Mouse (Mus musculus) T-helper 1 cell (primary cell): ENCODE data around the gene Xntrpc.
"Not testable (repeated sequence)": the region's sequence is repeated elsewhere in the genome, so short reads cannot be mapped to it uniquely, and the experiment has no call there.

Experiments
- in situ Hi-C: fragments of 300-600 bp; cut with MboI, MseI; formaldehyde crosslinking; loops from one replicate; pipeline ENCODE4 v1.15.1; 2025; ENCODE audit warnings: high pct_unique_total_duplicates

Xntrpc gene

GRCm38 (mm10) chr7:102065046-102065891 is at the start of gene Xntrpc, which contains the start of the genes Rnf121 and Xndc1:
Xntrpc (plus strand) TSS chr7:102065713.
Rnf121 (minus strand) TSS chr7:102065469.
Xndc1 (plus strand) TSS chr7:102065511.
- in situ Hi-C loops = no loop called here

- in situ Hi-C loops = no loop called here
Measured at GRCm38 (mm10) chr7:102016936-102017335, 48.6 kb upstream of the Xntrpc start.

- in situ Hi-C loops = no loop called here
Measured at GRCm38 (mm10) chr7:102017452-102017851, 48.1 kb upstream of the Xntrpc start.

GRCm38 (mm10) chr7:102018034-102018433 is 47.5 kb upstream of the Xntrpc start:
- in situ Hi-C loops = no loop called here

GRCm38 (mm10) chr7:102018590-102018989 is 46.9 kb upstream of the Xntrpc start, which contains the start of gene Il18bp:
Il18bp (minus strand) TSS chr7:102018690.
- in situ Hi-C loops = no loop called here

- in situ Hi-C loops = no loop called here
Measured at GRCm38 (mm10) chr7:102019362-102019761, 46.2 kb upstream of the Xntrpc start.

- in situ Hi-C loops = not testable (repeated sequence)
Measured at GRCm38 (mm10) chr7:102020934-102021333, 44.6 kb upstream of the Xntrpc start.

GRCm38 (mm10) chr7:102023821-102024220 is 41.7 kb upstream of the Xntrpc start:
- in situ Hi-C loops = no loop called here

GRCm38 (mm10) chr7:102025187-102026119 is 40.1 kb upstream of the Xntrpc start:
- in situ Hi-C loops = no loop called here

DNA sequence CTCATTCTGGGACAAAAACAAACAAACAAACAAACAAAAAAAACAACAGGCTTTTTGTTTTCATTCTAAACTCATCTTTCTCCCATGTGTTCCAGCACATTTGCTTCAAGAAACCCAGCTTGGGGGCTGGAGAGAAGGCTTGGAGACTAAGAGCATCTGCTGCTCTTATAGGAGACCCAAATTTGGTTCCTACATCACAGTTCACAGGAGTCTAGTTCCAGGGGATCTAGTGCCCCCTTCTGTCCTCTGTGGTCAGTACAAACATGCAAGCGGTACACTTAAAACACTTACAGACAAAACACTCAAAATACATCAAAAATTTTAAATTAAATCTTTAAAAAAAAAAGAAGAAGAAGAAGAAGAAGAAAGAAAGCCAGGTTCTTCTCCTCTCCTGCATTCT is 30.6 kb upstream of the Xntrpc start:
- in situ Hi-C loops = no loop called here

DNA sequence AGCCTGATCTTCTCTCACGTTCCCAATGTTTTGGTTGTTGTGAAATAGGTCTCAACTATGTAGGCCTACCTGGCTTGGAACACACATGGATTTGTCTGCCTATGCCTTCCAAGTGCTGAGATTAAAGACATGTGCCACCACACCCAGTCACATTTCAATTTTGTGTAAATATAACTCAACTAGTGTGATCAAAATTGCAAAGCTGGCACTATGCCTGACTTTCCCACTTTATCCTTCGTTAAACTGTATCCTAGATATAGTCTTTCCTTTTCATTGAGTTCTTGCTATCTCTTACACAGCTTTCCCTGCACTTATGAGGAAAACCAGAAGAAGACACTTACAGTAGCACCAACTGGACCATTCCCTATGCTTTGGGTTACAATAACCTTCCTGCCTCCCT is 30.0 kb upstream of the Xntrpc start:
- in situ Hi-C loops = no loop called here

GRCm38 (mm10) chr7:102037318-102037717 is 28.2 kb upstream of the Xntrpc start:
- in situ Hi-C loops = no loop called here

DNA sequence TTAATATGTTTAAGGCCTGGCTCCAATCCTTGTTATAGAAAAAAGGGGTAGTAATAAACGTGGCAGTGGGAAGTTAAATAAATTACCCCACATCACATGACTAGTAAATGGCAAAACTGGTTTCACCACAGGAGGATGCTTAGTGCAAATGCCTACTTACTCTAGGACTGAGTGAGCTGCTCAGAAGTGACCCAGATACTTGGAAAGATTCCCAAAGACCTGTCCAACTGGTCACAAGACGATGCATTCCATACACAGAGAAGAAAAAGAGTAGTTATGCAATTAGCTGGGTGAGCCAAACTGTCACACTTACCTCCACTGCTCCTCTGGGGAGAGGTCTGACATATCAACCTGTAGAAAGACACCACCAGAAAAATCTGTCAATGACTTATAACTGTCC is 23.2 kb upstream of the Xntrpc start:
- in situ Hi-C loops = no loop called here

GRCm38 (mm10) chr7:102048524-102048923 is 17.0 kb upstream of the Xntrpc start:
- in situ Hi-C loops = not testable (repeated sequence)

GRCm38 (mm10) chr7:102061353-102061752 is 4.2 kb upstream of the Xntrpc start:
- in situ Hi-C loops = no loop called here

- in situ Hi-C loops = no loop called here
Measured at GRCm38 (mm10) chr7:102062203-102062602, 3.3 kb upstream of the Xntrpc start.

GRCm38 (mm10) chr7:102063891-102064290 is 1.6 kb upstream of the Xntrpc start:
- in situ Hi-C loops = no loop called here

DNA sequence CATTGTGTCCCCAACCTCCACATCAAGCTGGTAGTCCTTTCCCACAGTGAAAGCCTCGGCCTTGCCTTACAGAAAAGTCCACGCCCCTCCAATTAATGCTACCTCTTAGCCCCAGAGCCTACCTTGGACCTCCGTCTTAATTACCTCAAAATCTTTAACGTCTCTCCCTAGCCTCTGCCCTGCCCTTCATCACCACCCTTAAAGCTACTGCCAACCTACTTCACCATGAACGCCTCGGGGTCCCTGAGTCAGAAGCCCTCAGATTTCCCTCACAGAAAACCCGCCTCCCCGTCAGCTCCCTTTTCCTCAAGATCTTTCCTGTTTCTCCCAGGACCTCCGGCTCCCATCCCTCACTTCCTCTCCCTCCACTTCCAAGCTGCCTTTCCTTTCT is 863 bp upstream of the Xntrpc start:
- in situ Hi-C loops = no loop called here

- in situ Hi-C loops = no loop called here
Measured at GRCm38 (mm10) chr7:102066363-102066762, 850 bp downstream of the Xntrpc start.

DNA sequence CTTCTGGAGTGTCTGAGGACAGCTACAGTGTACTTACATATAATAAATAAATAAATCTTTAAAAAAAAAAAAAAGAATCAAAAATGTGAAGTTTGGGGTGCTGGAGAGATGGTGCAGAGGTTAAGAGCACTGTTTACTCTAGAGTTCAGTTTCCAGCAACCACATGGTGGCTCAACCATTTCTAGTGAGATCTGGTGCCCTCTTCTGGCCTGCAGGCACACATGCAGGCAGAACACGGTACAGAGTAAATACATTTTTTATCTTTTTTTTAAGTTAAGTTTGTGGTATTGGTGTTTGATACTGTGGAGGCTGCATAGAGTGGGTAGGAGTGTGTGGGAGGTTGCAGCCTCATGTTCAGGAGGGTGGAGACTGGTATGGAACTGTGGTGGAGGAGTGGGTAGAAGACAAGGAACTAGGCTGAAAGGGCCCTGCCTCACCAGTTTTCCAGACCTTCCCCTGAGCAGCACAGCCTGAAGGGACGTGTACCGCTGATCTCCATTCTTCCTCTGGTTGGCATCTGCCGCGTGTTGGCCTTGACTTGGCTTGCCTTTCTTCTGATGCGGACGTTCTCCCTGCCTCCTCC is 11.3 kb downstream of the Xntrpc start:
- in situ Hi-C loops = loop anchor here (5.0 kb wide), 1 partner anchor 415 kb away; the partner anchor contains the start of gene Clpb

DNA sequence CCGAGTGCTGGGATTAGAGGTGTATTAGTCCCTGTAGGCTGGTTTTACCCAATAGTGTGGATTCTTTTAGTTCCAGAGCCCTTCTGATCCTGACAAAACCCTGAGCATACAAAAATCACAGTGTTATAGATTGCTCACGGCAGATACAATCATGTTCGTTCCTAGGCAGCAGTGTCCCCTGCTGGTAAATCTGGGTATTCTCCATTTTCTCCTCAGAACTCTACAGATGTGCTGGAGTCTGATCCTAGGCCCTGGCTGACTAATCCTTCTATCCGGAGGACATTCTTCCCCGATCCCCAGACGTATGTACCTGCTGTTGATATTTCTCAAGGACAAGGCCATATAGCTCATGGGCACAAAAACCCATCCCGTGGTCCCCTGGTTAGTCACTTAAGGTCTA is 13.0 kb downstream of the Xntrpc start:
- in situ Hi-C loops = loop anchor here (5.0 kb wide), 1 partner anchor 416 kb away; the partner anchor contains the start of gene Clpb

DNA sequence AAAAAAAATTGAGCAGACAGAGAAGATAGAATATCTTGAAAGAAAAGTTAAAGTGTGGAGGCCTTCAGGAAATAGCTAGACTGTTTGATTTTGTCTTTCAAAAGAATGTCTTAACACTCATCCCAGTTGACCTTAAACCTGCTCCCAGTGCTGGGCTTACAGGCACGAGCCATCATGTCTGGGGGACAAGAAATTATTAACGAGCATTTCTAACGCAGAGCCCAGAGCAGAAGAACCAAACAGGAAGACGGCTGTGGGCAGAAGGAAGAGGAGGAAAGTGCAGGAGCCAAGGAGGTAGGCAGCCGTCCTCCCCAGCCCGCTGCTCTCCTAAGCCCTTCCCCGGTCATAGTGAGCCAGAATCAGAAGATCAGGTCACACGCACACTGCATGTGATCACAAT is 14.8 kb downstream of the Xntrpc start:
- in situ Hi-C loops = loop anchor here (5.0 kb wide), 1 partner anchor 153 kb away; no protein-coding TSS in a partner anchor
